Mouse (Mus musculus) midbrain, embryonic 11.5 days (tissue): Measurements from ENCODE around the gene Prkag1. TPM values are rescaled to one million over a fixed set of nuclear protein-coding genes. Genes with fewer than 3 reads are reported as not detected.

Experiments
- ATAC-seq: fragments of 200-750 bp; cut with Nextera tagmentation; 2 replicates; pipeline ENCODE4 v1.8.0; 2017; ENCODE audit warnings: moderate TSS enrichment, moderate library complexity; ENCODE audit not compliant: low FRiP score
- DNase-seq: peaks from one replicate; pipeline ENCODE4 v3.0.0; 2015; ENCODE audit warnings: low spot score; ENCODE audit errors: missing footprints
- H3K27ac ChIP-seq: fragments of 300-500 bp; sonication (generic); 2 replicates; pipeline ENCODE4 v1.5.1; 2014; ENCODE audit warnings: low read depth, low read length
- H3K27me3 ChIP-seq: fragments of 300-500 bp; sonication (generic); 2 replicates; pipeline ENCODE4 v1.6.1; 2014; ENCODE audit warnings: mild to moderate bottlenecking, low read length, moderate library complexity, mixed read lengths; ENCODE audit not compliant: control insufficient read depth, insufficient read depth
- H3K36me3 ChIP-seq: fragments of 300-500 bp; sonication (generic); 2 replicates; pipeline ENCODE4 v1.6.1; 2014; ENCODE audit warnings: mild to moderate bottlenecking, low read length, moderate library complexity, mixed read lengths; ENCODE audit not compliant: control insufficient read depth, insufficient read depth
- H3K4me1 ChIP-seq: fragments of 300-500 bp; sonication (generic); 2 replicates; pipeline ENCODE4 v1.6.1; 2014; ENCODE audit warnings: low read length; ENCODE audit not compliant: control insufficient read depth, insufficient read depth
- H3K4me2 ChIP-seq: fragments of 300-500 bp; sonication (generic); 2 replicates; pipeline ENCODE4 v1.6.1; 2014; ENCODE audit warnings: mild to moderate bottlenecking, moderate library complexity
- H3K4me3 ChIP-seq: fragments of 300-500 bp; sonication (generic); 2 replicates; pipeline ENCODE4 v1.5.1; 2014; ENCODE audit warnings: low read depth, low read length
- H3K9ac ChIP-seq: fragments of 300-500 bp; sonication (generic); 2 replicates; pipeline ENCODE4 v1.6.1; 2014; ENCODE audit warnings: low read length
- H3K9me3 ChIP-seq: fragments of 300-500 bp; sonication (generic); 2 replicates; pipeline ENCODE4 v1.6.1; 2016; ENCODE audit warnings: low read length; ENCODE audit not compliant: control insufficient read depth
- WGBS: fragments of 180-500 bp; shearing (Covaris S2); extraction: QIAGEN DNeasy Blood & Tissue Kit; methylation state at CpG from one replicate; pipeline ENCODE4 v1.1.7; 2014; 5-methylcytosine and 5-hydroxymethylcytosine counted together
- polyA plus RNA-seq: library from polyadenylated mRNA; unstranded; fragments of >200 nt; fragmentation: Nextera tagmentation; extraction: Ambion mirVana; gene quantifications from 2 replicates; pipeline ENCODE4 v1.2.1, GENCODE M21; 2014

Gene Prkag1
- polyA plus RNA-seq: 69.7 and 81.4 TPM in 2 replicates

GRCm38 (mm10) chr15:98830736-98831683 is at the start of gene Prkag1:
Gene Prkag1, minus strand, starts transcription at chr15:98831521.
- peak within 1 kb of the TSS; percentile 83 for H3K9ac ChIP-seq

GRCm38 (mm10) chr15:98877331-98877730 is 46.0 kb upstream of the Prkag1 start:
- WGBS: 23% methylated on average over 3 of the region's 3 CpGs
- no peak overlapping the region for H3K4me2 ChIP-seq
- no peak overlapping the region for H3K27ac ChIP-seq
- H3K4me3 ChIP-seq: no peak overlapping the region
- peaks cover 11% of the 10 kb centered on the region; the same call in 1 of the 2 replicates for H3K4me1 ChIP-seq
- no peaks in the 10 kb centered on the region for H3K36me3 ChIP-seq
- no peaks in the 10 kb centered on the region for H3K9me3 ChIP-seq
- H3K9ac ChIP-seq: no peak overlapping the region
- ATAC-seq (no peak), DNase-seq (peak; percentile 96)
- no peaks in the 10 kb centered on the region for H3K27me3 ChIP-seq

More at GRCm38 (mm10) chr15:98830736-98831683, at the start of gene Prkag1:
- H3K9me3 ChIP-seq: no peaks in the 10 kb centered on the region
- peak within 1 kb of the TSS; percentile 72 for H3K27ac ChIP-seq
- DNase-seq (peak; percentile 100), ATAC-seq (peak; percentile 98)
- peaks cover 3% of the 10 kb centered on the region for H3K4me1 ChIP-seq
- H3K4me2 ChIP-seq: peak within 1 kb of the TSS; percentile 69
- peaks cover 19% of the 10 kb centered on the region for H3K36me3 ChIP-seq
- H3K27me3 ChIP-seq: no peaks in the 10 kb centered on the region
- under 1% methylated on average over 59 of the region's 66 CpGs for WGBS
- H3K4me3 ChIP-seq: peak within 1 kb of the TSS; percentile 77

GRCm38 (mm10) chr15:98871916-98872888 is 40.9 kb upstream of the Prkag1 start:
- peaks cover 32% of the 10 kb centered on the region for H3K4me1 ChIP-seq
- H3K4me3 ChIP-seq: peak overlapping the region; percentile 99
- H3K27me3 ChIP-seq: no peaks in the 10 kb centered on the region
- peak overlapping the region; percentile 93 for H3K27ac ChIP-seq
- H3K9me3 ChIP-seq: no peaks in the 10 kb centered on the region
- 1% methylated on average over 51 of the region's 51 CpGs for WGBS
- no peaks in the 10 kb centered on the region for H3K36me3 ChIP-seq
- ATAC-seq (peak; percentile 90), DNase-seq (peak; percentile 99)
- peak overlapping the region; percentile 100 for H3K4me2 ChIP-seq
- H3K9ac ChIP-seq: peak overlapping the region; percentile 95

DNA sequence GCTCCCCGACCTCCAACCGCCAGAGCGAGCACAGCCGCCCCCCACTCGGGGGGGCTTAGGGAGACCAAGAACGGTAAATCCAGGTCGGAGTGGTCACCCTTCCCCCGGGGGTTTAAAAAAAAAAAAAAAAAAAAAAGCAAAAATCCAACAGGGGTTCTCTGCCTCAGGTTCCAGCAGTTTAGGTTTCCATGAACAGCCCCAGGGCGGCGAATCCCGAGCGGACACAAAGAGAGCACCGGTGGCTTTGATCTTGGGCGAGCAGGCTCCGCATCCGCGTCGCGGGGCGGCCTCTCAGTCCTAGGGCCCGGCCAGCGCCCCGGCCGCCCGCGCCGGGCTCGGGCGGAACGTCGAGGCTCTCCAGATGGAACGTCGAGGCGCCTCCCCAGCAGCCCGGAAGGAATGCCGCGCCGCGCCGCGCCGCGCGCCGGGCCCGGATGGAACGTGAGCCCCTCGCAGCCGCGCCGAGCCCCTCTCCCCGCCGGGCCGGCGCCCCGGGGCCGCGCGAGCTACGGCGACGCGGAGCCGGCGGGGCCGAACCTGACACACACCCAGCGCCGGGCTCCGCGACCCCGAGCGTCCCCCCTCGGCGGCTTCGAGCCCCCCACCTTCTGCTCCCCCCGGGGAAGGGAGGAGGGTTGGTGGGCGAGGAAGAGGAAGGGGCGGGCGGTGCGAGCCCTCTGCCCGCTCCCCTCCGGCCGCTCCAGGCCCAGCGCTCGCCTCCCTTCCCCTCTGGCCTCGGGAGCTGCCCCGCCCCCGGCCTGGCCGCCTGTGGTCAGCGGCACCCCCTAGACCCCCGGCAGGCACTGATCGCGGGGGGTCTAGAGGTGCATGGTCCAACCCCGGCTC is 40.0 kb upstream of the Prkag1 start, which contains the start of gene Kmt2d:
Gene Kmt2d, minus strand, starts transcription at position 135 of the 846 bp plus-strand sequence.
- peak; percentile 95 for DNase-seq
- peak within 1 kb of the TSS; percentile 95 for H3K9ac ChIP-seq
- H3K4me2 ChIP-seq: peak within 1 kb of the TSS; percentile 100
- H3K4me1 ChIP-seq: peaks cover 32% of the 10 kb centered on the region
- no peaks in the 10 kb centered on the region for H3K36me3 ChIP-seq
- H3K4me3 ChIP-seq: peak within 1 kb of the TSS; percentile 99
- H3K27ac ChIP-seq: peak within 1 kb of the TSS; percentile 93
- no peaks in the 10 kb centered on the region for H3K9me3 ChIP-seq
- WGBS: under 1% methylated on average over 73 of the region's 94 CpGs
- peak; percentile 73 for ATAC-seq
- no peaks in the 10 kb centered on the region for H3K27me3 ChIP-seq

- DNase-seq: peak; percentile 94
- ATAC-seq: no peak
- WGBS: under 1% methylated on average over 14 of the region's 16 CpGs
These were observed 39.1 kb upstream of the Prkag1 start for GRCm38 (mm10) chr15:98870179-98871069.

GRCm38 (mm10) chr15:98869342-98870178 is 38.2 kb upstream of the Prkag1 start:
- Histone ChIP-seq H3K36me3 (peaks cover 11% of the 10 kb centered on the region), H3K4me2 (peak overlapping the region; percentile 100), H3K4me1 (peaks cover 32% of the 10 kb centered on the region), H3K27me3 (no peaks in the 10 kb centered on the region), H3K4me3 (peak overlapping the region; percentile 99), H3K27ac (no peak overlapping the region; the same call in 1 of the 2 replicates), H3K9me3 (no peaks in the 10 kb centered on the region), H3K9ac (peak overlapping the region; percentile 95)
- no peak for ATAC-seq
- peak; percentile 89 for DNase-seq
- WGBS: 13% methylated on average over 8 of the region's 8 CpGs

More at GRCm38 (mm10) chr15:98870179-98871069, 39.1 kb upstream of the Prkag1 start:
- Histone ChIP-seq H3K9me3 (no peaks in the 10 kb centered on the region), H3K36me3 (peaks cover 7% of the 10 kb centered on the region; the same call in 1 of the 2 replicates), H3K27ac (peak overlapping the region; percentile 93; the same call in 1 of the 2 replicates), H3K4me2 (peak overlapping the region; percentile 100), H3K9ac (peak overlapping the region; percentile 95), H3K4me1 (peaks cover 32% of the 10 kb centered on the region), H3K27me3 (no peaks in the 10 kb centered on the region), H3K4me3 (peak overlapping the region; percentile 99)
